Mouse (Mus musculus) layer of hippocampus, adult 9-11 months (tissue): ENCODE results near the gene Gpr160.
A peak's percentile ranks its signal among the peaks of the same experiment; 100 is the strongest.
"Not testable (repeated sequence)": the region's sequence is repeated elsewhere in the genome, so short reads cannot be mapped to it uniquely, and the experiment has no call there.

ENCODE experiments used
- DNase-seq: peaks from one replicate; pipeline ENCODE4 v3.0.0; 2022

Gpr160 gene

GRCm38 (mm10) chr3:30855604-30856458 lies at the start of gene Gpr160:
Gene Gpr160, plus strand, starts transcription at chr3:30855950.
- peak; percentile 73 for DNase-seq

DNA sequence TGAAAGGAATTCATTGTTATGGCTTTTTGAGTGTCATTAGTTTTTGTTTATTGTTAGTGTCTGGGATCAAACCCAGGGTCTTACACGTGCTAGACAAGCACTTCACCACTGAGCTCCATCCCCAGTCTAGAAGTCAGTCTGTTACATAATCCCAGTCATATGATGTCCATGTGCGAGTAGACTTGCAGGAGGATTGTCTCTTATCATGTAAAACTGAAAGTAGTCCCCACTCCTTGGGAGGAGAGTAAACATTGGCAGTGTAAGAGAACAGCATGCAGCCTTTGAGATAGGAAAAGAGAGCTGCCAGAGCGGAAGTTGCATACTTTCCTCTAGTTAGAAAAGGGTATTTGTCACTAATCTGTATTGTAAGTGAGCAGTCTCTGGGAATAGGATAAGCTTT lies 42.9 kb upstream of the Gpr160 start:
- no peak for DNase-seq

DNA sequence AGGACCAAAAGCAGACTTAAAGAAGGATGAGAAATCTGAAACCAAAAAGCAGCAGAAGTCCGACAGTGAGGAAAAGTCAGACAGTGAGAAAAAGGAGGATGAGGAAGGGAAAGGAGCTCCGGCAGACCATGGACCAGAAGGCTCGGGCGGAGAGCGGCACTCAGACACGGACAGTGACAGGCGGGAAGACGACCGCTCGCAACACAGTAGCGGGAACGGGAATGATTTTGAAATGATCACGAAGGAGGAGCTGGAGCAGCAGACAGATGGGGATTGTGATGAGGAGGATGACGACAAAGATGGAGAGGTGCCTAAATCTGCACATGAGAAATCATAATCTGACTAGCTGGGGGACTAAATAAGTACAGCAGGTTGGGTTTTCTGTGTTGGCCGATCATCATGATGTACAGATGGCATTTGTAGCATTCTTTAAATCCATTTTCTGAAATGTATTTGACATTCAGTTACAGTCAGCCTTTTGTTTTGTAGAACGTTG lies 37.1 kb upstream of the Gpr160 start:
- DNase-seq, result peak; percentile 53

- DNase-seq, result no peak
Observed at GRCm38 (mm10) chr3:30822163-30822562, 33.6 kb upstream of the Gpr160 start.

DNA sequence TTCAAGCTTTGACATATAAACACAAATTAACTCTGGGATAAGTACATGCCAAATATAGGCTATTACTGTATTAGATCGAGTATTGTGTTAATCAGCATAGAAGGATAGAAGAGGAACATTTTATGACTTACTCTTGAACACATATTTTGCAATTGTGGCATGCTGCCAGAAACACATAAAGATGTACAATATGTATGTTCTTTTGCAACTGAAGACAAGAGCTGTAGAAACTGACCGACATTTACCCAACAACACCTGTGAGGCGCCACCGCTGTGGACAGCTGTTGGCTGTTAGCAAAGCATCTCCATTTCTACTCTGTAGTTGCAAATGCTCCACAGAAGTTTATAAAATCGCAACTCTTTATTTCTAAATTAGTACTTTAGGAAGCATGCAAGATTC lies 29.7 kb upstream of the Gpr160 start:
- DNase-seq, result no peak

DNA sequence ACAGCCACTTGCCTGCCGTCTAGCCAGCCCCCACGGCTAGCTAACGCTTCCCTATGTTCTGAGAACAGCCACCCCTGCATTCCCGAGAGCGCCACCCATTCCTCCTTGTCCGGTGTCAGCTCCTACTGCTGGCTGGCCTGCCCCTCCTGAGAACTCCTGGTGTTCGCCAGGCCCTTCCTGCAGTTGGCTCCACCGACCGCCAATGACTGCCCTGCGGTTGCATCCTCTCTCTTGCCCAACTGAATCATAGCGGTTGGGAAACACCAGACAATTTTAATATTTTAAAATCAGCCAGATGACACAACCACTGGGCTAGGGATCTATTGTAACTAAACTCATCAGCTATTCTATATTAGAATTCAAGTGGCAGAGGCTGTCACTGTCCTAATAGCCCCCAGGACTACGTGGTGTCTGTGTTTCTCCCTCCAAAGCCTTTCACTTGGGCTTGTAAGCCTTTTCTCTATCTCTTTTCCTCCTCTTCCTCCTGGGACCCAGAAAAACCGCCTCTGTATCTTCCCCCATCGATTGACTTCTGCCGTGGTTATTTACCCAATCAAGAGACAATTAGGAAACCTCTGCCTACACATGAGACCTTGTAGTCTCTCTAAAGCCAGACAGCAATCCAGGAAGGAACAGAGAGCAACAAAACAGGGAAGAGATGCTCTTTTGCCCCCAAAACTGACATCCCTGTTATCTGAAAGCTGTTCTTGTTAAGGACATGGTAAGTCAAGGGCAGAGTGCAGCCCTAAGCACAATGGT lies 23.7 kb upstream of the Gpr160 start:
- no peak for DNase-seq

- no peak for DNase-seq
Observed at GRCm38 (mm10) chr3:30833254-30833653, 22.5 kb upstream of the Gpr160 start.

DNA sequence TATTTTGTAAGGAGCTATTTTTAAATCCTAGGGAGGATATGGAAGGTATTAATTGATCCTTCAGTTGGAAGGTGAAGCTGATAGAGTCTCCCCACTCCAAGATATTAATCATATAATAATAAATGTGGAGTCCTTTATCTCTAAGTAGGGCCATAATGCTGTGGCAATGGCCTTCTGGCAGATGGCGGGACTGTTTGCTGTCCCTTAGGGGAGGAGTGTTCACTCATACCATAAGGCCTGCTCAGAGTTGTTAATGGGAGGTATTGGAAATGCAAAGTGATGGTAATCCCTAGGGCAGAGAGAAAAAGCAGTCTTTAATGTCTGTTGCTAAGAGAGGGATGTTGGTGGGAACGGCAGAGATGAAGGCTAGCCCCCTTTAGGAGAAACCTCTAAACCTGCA lies 10.0 kb upstream of the Gpr160 start:
- DNase-seq, result no peak

DNA sequence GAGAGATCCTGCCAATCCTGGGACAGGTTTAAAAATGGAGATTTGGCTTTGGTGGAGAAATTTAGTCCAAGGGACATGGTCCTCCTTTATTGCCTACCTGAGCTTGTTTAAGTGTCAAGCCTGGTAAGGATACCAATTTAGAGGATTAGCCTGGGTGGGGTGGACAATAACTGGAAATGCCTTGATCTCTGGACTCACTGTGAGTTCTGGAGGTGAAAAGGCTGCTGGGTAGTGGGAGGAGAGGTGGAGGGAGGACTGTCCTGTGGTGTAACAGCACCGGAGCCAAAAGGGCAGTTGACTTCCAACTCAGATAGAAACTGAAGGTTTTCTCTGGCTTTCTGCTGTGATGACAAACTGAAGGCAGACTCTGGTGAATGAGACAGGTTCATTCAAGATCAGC lies 8.3 kb upstream of the Gpr160 start:
- no peak for DNase-seq

- DNase-seq, result no peak
Observed at GRCm38 (mm10) chr3:30851422-30851821, 4.3 kb upstream of the Gpr160 start.

DNA sequence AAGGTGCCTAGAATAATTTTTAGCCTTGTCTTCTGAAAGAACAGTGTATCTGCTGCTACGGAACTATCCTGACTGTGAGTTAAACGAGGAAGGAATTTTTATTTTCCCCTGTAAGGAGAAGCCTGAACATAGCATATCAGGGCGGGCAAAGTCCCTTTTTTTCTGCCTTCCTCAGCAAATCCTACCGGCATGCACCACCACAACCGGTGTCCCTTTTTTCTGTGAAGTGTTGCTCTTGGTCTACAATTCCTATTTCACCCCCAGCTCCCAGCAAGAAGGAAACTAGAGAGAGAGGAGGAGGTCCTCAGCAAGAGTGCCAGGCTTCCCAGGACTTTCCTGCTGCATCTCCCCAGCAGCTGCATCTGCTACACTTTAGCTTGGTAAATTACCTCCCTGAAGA lies 2.2 kb upstream of the Gpr160 start:
- DNase-seq, result no peak

DNA sequence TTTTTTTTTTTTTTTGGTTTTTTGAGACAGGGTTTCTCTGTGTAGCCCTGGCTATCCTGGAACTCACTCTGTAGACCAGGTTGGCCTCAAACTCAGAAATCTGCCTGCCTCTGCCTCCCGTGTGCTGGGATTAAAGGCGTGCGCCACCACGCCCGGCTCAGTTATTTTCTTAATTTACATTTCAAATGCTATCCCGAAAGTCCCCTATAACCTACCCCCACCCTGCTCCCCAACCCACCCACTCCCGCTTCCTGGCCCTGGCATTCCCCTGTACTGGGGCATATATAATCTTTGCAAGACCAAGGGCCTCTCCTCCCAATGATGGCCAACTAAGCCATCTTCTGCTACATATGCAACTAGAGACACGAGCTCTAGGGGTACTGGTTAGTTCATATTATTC lies 3.8 kb downstream of the Gpr160 start:
- DNase-seq, result not testable (repeated sequence)

DNA sequence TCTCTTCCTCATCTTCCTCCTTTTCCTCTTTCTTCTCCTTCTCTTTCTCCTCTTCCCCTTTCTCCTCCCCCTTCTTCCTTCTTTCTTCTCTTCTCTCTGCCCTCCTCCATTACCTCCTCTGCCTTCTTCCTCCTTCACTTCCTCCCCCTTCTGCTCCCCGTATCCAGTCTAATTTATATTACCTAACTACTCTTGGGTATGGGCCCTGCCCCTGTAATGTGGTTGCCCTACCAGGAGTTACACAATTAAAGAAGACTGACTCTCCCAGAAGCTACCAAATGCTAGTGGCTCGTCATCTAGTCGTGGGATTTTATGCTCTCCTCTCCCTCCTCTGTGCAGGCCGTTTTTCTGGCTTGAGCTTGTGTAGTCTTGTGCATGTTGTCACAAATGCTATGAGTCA lies 5.0 kb downstream of the Gpr160 start:
- no peak for DNase-seq

DNA sequence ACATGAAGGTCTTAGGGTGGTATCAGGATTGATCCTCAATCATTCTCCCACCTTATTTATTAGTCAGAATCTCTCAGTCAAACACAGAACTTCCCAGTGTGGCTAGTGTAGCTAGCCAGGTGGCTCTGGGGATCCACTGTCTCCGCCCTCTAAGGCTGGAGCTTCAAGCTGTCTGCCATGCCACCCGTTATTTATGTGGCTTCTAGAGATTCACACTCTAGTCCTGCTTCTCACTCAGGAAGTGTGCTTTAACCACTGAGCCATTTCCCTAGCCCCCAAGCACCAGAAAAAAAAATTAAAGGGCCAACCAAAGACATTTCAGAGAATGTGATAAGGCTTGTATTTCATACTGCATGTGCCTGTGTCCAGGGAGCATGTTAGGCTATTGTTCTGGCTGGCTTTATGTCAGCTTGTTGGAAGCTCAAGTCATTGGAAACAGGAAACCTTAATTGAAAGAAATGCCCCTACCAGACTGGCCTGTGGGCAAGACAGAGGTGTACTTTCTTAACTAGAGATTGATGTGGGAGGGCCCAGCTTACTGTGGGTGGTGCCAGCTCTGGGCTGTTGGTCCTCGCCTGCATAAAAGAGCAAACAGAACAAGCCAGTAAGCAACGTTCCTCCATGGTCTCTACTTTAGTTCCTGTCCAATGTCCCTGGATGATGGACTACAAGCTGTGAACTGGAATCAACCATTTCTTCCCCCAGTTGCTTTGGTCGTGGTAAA lies 8.1 kb downstream of the Gpr160 start:
- no peak for DNase-seq

- peak; percentile 55 for DNase-seq
Observed at GRCm38 (mm10) chr3:30864640-30865039, 8.9 kb downstream of the Gpr160 start.

DNA sequence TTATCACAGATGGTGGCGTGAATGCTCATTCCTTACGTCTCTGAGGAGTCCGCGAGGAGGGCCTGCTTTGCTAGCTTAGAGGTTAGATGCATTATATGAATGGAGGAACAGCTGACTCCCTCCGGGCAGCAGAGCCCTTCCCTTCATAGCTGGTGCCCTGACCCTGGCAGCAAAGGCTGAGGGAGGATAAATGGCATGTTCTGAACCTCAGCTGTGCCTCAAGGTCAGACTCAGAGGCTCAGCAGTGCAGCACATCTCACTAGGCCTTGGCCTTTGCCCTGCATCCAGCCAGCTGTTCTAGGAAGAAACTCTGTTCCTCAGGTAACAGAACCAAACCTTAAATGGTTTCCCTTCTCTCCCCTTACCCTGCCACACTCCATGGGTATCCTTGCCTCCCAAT lies 12.4 kb downstream of the Gpr160 start:
- DNase-seq, result no peak

DNA sequence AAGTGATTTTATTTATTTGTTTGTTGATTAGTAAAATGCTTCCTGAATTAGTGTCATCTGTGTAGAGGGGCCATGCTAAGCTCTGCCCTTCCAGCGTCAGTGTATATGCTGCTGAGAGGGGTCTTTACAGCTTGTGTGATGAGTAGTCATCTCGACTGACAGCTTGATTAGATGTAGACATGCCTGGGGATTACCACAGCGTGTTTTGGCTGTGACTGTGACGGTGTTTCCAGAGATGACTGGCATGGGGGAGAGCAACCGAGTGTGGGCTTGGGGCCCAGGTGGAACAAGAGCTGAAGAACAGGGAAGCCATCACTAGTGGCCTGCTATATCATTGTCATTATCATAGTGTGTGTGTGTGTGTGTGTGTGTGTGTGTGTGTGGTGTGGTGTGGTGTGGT lies 12.9 kb downstream of the Gpr160 start:
- DNase-seq, result no peak

DNA sequence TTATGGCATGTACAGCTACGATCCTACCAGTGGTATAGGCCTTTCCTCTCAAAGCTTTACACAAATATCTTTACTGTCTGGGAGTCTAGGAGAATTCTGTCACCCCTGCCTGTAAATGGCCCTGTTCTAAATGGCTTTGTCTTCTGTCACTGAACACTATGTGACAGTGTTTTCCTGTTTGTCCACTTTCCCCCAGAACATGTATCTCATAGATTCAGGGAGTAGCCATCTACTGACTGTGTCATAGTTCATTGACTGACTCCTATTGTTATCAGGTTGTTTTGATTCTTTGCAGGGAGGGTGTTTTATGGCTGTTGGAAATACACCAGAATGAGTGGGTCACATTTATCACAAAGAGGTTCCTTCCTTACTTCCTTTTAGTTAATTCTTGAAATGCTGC lies 14.2 kb downstream of the Gpr160 start:
- DNase-seq, result no peak

GRCm38 (mm10) chr3:30876709-30877108 lies 21.0 kb downstream of the Gpr160 start:
- DNase-seq, result no peak

- no peak for DNase-seq
Observed at GRCm38 (mm10) chr3:30887449-30887848, 31.7 kb downstream of the Gpr160 start.

GRCm38 (mm10) chr3:30889014-30889413 lies 33.3 kb downstream of the Gpr160 start:
- no peak for DNase-seq

GRCm38 (mm10) chr3:30896721-30897120 lies 41.0 kb downstream of the Gpr160 start:
- no peak for DNase-seq

GRCm38 (mm10) chr3:30899407-30899806 lies 43.7 kb downstream of the Gpr160 start:
- DNase-seq, result no peak
